Mouse (Mus musculus): Measurements from ENCODE around the gene Zrsr1.

Zrsr1 gene

DNA sequence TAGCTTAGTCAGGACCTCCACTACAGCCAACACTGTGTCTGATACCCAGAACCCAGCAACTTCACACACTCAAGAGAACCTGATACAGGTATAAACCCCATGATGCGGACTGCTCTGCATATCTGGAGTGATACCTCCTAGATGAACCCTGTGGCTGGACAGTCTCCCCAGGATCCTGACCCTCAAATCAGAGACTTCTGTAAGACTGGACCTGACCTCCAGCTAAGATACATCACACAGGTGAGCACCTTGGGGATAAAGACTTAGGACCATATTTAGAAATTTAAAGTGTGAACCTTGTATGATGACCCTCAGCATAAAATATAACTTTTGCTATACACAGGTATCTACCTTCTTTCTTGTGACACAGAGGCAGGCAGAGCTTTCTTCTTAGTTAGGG lies 1.3 kb upstream of the Zrsr1 start:
- in situ Hi-C loops (cut with MboI, MseI), result loop anchor here (25.0 kb wide), 1 partner anchor 733 kb away; no protein-coding TSS in a partner anchor

DNA sequence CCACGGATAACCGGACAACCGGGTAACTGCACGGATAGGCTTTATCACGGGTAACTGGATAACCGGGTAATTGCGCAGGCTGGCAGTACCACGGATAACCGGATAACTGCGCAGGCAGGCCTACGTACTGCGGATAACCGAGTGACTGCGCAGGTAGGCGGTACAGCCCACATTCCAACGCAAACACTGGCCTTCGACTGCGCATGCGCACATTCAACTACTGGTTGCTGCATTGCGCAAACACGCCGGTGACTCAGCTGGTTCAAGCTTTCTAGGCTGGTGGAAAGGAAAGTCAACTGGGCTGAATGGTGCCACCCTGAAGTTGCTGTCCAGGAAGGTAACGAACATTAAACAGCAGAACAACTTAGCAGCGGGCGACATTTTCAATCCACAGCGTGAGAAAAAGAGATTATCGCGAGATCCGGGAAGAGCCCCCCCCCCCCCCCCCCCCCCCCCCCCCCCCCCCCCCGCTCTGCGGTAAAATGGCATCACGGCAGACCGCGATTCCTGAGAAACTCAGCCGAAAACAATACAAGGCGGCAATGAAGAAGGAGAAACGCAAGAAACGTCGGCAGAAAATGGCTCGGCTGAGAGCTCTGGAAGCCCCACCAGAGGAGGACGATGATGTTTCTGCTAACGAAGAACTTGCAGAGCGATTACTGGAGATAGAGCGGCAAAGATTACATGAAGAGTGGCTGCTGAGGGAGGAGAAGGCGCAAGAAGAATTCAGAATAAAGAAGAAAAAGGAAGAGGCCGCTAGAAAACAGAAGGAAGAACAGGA lies 1.1 kb downstream of the Zrsr1 start:
- in situ Hi-C loops (cut with MboI, MseI), result loop anchor here (25.0 kb wide), 1 partner anchor 736 kb away; no protein-coding TSS in a partner anchor

DNA sequence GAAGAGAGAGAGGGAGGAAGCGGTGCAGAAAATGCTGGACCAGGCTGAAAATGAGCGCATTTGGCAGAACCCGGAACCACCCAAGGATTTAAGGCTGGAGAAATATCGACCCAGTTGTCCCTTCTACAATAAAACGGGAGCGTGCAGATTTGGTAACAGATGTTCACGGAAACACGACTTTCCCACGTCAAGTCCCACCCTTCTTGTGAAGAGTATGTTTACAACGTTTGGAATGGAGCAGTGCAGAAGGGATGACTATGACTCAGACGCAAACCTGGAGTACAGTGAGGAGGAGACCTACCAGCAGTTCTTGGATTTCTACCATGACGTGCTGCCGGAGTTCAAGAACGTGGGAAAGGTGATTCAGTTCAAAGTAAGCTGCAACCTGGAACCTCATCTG lies 1.8 kb downstream of the Zrsr1 start:
- in situ Hi-C loops (cut with MboI, MseI), result loop anchor here (25.0 kb wide), 1 partner anchor 736 kb away; no protein-coding TSS in a partner anchor

DNA sequence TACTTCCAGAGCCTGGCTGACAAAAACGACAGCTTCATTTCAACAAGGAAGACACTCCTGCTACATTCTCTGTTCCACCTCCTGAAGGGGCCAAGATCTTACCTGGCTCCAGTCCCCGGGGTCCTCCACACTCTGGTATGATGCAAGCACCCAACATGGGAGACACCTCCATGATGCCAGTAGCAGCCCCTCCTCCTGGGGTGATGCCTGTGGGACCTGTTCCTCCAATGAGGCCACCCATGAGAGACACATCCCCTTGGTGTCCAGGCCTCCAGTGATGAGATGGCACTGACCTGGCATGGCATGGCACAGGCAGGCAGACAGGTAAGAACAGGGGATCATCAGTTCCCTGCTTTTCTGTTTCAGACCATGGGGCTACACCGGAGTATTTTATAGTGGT lies 6.4 kb downstream of the Zrsr1 start:
- in situ Hi-C loops (cut with MboI, MseI), result no loop called here

DNA sequence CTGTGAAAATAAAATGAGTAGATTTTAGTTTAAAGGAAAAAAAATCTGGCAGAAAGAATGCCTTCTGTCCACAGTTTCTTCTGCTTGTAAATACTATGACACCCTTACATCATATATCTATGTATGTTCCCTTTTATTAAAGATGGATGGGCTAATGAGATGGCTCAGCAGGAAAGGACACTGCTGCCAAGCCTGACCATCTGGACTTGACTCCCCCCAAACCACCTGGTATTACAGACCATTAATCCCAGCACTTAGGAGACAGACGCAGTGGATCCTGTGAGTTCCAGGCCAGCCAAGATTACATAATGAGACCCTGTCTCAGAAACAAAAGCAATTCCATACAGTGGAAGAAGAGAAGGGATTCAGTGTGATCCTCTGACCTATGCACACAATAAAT lies 6.9 kb downstream of the Zrsr1 start:
- in situ Hi-C loops (cut with MboI, MseI), result no loop called here

DNA sequence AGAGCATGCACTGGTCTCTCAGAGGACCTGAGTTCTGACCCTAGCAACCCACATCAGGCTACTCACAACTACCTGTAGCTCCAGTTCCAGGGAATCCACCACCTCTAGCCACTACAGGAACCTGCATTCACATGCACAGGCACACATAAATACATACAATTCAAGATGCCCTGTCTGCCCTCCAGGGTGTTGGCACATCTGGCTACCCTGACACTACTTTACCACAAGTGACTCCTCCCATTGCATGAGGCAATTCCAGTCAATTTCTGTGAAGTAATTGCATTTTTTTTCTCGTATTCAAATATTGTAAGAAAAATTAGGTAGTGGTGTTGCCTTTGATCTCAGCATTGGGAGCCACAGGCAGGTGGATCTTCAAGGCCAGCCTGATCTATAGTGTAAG lies 7.4 kb downstream of the Zrsr1 start:
- in situ Hi-C loops (cut with MboI, MseI), result no loop called here

DNA sequence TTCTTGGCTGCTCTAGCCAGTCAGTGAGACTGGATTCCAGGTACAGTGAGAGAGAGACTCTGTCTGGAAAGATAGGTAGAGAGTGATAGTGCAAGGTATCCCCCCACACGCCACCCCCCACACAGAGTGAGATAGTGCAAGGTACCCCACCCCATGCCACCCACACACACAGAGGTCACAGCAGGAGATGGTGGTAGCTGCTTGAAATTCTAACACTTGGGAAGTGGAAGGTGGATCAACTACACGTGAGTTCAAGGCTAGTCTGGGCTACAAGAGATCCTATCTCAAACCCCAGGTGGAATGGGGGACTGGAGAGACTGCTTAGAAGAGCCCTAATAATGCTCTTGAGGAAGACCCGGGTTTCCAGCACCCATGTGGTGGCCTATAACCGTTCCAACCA lies 9.2 kb downstream of the Zrsr1 start:
- in situ Hi-C loops (cut with MboI, MseI), result no loop called here

DNA sequence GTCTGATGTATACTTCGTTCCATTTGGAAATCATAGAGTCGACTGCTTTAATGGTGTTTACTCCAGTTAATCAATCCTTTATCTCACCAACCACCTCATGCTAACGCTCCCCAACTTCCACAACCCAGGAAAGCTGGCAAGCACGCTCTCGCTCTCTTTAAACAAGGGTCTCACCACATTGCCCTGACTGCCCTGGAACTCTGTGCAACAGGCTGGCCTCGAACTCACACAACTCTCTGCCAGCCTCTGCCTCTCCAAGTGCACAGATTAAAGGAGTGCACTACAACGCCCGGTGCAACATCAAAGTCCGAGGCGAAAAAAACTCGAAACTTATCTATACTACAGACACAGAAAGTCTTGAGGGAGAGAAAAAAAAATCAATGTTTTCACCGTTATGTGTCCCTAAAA lies 9.7 kb downstream of the Zrsr1 start:
- in situ Hi-C loops (cut with MboI, MseI), result no loop called here

DNA sequence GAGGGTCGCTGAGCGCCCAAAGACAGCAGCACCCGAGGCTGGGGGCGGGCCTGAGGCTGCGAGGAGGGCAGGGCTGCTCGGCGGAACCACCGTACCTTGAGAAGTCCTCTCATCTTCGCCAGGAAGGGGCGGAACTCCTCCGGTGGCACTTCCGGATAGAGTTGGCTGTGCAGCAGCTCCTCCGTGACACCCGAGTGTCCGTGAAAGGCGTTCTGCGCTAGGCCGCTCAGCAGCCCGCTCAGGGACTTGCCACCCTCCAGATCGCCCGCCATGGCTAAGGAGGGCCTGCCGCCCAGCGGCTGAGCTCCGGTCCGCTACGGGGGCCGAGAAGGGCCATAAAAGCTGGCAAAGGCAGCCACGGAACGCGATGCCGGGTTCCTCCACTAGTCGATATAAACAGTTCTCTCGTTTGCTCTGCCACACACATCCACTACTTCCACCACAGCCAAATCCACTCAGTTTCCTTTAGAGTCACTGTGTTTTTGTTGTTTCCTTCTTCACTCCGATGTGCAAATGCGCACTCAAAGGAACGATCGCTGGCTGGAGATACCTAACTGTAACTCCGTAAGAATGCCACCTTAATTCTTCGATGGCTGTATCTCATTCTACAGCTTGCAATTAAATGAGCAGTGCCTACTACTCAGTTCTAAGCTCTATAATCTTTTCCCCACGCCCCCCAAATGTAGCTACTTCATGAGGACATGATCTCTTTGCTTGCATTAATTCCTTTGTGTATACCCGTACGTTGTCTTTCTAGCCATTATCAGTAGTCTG lies 10.4 kb downstream of the Zrsr1 start, which contains the start of the genes Gm28048 and Commd1:
Gm28048 (minus strand) TSS at position 107 of the 774 bp plus-strand sequence.
Commd1 (minus strand) TSS at position 399 of the 774 bp plus-strand sequence.
- in situ Hi-C loops (cut with MboI, MseI), result no loop called here

DNA sequence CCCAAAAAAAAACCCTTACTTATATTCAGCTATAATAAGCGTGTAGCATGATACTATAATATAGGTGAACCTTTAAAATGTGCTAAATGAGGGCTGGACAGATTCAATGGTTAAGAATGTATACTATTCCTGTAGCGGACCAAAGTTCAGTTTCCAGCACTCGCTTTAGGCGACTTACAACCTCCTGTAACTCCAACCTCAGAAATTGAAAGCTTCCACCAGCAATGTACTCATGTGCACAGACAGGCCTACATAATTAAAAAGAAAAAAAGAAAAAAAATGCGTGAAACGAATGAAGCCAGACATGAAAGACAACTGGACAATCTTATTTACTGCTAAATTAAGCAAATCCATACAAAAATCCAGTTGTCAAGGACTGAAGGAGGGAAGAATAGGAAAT lies 11.0 kb downstream of the Zrsr1 start:
- in situ Hi-C loops (cut with MboI, MseI), result no loop called here

DNA sequence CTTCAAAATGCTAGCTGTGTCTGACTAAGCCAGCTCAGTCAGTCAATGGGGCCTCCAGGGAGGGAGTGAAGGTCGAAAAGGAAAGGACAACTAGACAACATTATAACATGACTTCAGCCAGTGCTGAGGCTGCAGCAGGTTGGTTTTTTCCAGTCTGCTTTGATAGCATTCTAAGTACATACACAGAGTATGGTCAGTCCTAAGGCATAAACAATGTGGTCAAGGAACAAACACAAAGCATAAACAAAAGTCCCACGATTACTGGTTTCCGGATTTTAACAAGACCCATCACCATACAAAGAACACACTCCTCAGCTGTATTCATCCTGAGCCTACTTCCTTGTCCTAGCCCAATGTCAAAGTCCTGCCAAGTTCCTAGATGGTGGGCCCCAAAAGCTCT lies 13.7 kb downstream of the Zrsr1 start:
- in situ Hi-C loops (cut with MboI, MseI), result no loop called here

DNA sequence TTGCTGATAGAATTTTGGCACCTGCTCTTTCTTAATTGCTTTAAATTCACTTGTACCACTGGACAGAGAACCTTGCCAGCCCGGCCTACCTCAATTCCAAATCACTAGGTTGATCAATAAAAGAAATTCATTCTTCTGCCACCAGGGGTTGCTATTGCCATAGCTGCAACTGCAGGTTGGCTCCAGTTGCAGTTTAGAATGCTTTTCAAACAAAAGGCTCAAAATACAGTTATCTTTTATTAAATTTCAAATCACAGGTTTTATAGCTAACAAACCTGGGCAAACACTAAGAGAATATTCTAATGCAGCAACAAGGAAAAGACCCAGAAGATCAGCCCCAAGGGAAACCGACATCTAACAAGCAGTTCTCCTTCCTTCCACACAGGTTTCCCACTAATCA lies 15.6 kb downstream of the Zrsr1 start:
- in situ Hi-C loops (cut with MboI, MseI), result no loop called here

DNA sequence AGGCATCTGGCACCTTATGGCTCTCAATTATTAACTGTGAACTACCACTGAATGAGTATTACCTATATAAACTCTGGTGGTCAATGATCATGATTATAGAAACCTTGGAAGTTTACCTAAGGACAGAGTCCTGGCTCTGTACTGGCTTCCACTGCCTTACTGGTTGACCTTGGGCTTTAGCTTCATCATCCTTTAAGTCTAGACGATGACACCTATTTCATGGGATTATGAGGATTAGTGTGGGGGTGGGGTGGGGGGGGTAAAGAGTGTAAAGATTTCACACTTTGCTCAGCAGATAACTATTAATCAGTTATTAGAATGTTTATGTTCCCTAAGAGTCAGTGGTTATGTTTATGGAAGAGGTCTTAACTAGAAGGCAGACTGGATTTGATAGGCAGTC lies 18.0 kb downstream of the Zrsr1 start:
- in situ Hi-C loops (cut with MboI, MseI), result no loop called here

DNA sequence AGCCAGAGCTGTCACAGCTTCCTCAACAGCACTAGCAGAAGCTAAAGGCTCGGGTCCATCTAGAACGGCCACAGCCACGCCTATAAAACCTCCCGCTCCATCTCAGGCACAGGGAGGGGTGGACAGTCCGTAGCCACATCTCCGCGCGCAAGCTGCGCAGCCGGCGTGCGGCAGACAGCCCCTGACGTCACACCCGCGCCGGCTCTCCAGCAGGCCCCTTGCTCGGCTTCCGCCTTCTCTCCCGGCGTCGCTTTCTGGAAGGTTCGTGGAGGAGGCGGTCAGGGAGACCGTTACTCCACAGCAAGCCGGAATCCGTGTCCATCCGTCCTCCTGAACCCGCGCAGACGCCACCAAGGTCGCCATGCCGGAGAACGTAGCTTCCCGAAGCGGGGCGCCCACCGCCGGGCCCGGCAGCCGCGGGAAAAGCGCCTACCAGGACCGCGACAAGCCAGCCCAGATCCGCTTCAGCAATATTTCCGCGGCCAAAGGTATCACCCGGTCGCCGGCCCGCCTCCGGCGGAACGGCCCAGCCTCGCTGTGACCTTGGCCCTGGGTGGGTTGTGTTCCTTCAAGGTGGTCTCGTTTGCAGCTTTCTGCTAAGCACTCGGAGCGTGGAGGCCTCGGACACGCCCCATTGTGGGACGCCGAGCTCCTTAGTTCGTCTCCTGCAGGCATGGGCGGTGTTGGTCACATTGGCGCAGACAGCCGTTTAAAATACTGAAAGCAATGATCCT lies 18.8 kb downstream of the Zrsr1 start, which contains the start of gene Cct4:
Cct4 (plus strand) TSS at position 127 of the 734 bp plus-strand sequence.
- in situ Hi-C loops (cut with MboI, MseI), result no loop called here

DNA sequence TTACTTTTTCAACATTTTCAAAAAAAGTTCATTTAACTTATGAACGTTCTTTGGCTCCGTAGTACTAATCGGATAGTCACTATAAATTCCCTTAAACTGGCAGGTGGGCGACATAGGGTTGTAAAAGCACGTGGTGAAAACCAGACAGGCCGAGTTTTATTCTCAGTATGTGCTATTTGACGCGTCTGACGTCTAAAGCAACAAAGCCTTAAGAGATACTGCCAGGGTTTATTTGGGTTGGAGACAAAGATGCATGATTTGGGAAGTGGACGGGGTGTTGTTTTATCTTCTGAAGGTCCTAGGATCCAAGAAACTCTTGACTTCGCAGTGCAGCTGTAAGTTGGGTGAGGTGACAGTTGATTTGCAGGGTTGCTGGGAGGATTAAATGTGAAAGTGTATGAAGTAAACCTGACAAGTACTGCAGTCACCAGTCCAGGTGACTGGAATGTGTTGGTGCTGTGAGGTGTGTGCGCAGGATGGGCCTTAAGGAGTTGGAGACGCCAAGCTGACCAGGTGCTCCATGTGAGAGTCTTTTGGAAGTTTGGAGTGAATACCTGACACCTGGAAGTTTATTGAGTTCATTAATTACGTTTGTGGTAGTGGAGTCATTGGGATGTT lies 19.5 kb downstream of the Zrsr1 start:
- in situ Hi-C loops (cut with MboI, MseI), result no loop called here

DNA sequence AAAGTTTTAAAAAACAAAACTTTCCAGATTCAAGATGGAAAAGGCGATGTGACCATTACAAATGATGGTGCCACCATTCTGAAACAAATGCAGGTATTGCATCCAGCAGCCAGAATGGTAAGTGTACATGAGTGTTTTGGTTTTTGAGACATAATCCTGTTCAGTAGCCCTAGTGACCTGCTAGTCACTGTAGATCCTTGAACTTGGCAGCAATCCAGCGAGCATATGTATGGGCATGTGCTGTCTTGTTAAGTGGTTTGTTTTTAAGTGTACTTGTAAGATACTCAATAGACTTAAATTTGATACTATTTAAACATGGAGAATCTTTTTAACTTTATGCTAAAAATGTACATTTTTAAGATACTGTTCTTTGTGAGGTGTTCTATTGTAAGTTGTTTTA lies 22.5 kb downstream of the Zrsr1 start:
- in situ Hi-C loops (cut with MboI, MseI), result no loop called here

DNA sequence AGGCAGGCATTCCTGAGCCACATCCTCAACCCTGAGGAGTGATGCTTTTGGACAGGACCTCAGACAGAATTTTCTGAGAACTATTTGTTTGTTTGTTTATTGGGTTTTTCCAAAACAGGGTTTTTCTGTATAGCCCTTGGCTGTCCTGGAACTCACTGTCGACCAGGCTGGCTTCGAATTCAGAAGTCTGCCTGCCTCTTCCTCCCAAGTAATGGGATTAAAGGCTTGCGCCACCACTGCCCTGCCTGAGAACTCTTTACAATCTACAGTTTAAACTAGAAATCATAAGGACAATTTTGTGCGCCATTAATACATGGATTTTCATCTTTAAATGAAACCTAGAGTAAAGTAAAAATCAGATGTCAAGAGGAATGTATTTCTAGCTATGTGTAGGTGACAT lies 23.7 kb downstream of the Zrsr1 start:
- in situ Hi-C loops (cut with MboI, MseI), result no loop called here

DNA sequence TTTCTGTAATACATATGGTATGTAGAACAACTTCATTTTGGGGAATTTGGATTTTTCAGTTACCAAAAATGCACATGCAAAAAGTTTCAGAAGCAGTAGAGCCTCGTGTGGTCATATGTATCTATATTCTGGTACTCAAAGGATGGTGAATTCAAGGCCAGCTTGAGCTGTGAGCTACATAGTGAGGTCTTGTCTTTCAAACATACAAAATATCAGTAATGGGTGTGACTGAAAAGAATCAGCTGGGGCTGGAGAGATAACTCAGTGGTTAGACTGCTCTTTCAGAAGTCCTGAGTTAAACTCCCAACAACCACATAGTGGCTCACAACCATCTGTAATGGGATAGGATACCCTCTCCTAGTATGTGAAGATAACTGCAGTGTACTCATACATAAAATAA lies 26.5 kb downstream of the Zrsr1 start:
- in situ Hi-C loops (cut with MboI, MseI), result no loop called here

DNA sequence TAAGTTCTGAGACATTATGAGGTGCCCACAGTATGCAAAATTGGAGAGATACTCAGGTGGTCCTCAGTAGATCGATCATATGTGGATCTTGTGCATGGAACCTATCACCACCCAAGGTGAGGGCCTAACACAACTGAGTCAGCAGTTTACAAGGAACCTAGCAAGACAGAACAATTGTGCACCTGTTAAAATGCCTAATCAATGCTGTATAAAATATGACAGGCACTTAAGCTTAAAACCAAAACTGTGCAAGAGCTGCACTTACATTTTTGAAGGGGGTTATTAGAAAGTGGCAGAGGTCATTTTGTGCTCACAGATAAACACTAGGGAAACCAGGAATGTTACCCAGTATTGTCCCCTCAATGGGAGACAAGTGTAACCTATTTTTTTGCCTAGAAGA lies 33.5 kb downstream of the Zrsr1 start:
- in situ Hi-C loops (cut with MboI, MseI), result loop anchor here (5.0 kb wide), 1 partner anchor 267 kb away; no protein-coding TSS in a partner anchor

DNA sequence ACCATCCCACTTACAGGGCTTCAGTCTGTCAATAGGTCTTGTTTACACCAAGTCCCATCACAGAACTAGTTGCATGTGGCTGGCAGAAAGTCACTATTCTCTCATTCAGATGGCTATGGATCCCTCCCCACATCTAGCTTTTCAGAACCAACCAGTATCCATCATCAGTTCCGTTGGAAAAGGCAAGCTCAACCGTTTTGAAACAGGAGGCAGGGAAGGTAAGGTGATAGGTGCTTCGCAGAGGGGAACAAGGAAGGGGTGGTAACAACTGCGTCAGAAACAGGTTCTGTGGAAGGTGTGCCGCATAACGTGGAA lies 35.3 kb downstream of the Zrsr1 start:
- in situ Hi-C loops (cut with MboI, MseI), result loop anchor here (5.0 kb wide), 1 partner anchor 265 kb away; no protein-coding TSS in a partner anchor

DNA sequence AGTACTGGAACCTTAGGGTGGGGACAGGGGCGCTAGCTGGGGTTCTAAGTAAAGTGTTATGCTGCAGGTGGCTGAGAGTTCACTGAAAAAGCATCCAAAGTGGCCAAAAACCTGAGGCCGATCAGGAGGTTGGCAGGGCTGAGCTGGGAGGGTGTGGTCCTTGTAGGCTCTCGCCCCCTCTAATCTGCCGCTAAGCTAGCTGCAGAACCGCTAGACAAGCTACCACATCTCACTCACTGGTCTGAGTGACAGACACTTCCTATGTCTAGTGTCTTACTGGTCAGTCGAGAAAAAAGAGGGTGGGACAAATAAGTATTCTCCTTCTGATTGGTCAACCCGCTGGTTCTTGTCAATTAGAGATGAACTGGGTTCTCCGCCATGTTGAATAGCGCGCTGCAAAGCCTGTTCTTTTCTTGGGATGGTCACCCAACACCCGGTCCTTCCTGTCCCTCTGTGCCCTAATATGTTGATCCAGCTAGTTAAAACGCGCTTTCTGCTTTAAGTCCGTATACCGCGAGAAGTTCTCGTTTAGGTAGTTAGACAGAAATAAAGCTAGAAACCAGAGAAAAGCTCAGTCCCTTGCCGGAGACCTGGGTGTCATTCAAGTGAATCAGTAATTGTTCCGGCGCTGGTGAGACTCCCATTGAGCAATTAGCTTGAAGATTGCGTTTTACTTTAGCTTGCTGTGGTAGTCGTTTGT lies 35.8 kb downstream of the Zrsr1 start, which contains the start of gene Fam161a:
Fam161a (plus strand) TSS at position 51 of the 700 bp plus-strand sequence.
- in situ Hi-C loops (cut with MboI, MseI), result loop anchor here (5.0 kb wide), 1 partner anchor 265 kb away; no protein-coding TSS in a partner anchor

All from T-helper 1 cell (primary cell).